Mouse (Mus musculus) layer of hippocampus, adult 18-20 months (tissue): ENCODE results near the gene Ndufa4l2. TPM values are rescaled to one million over a fixed set of nuclear protein-coding genes. Genes with fewer than 3 reads are reported as not detected.

Experiments
- DNase-seq, 2 experiments: peaks; one replicate each; pipeline ENCODE4 v3.0.0; 2022; ENCODE audit warnings: low spot score in 2 of 2
- total RNA-seq, 2 experiments: library from RNA; stranded (reverse); gene quantifications; 2 replicates each; pipeline ENCODE4 v1.2.3; 2021

Gene Ndufa4l2
- total RNA-seq, 2 experiments from 2014 or later, result 3.6 to 3.8 TPM

- peak in 1 of 2 experiments; percentile 25 for DNase-seq
These were observed 4.7 kb upstream of the Ndufa4l2 start for GRCm38 (mm10) chr10:127509837-127510701.

GRCm38 (mm10) chr10:127510895-127511617 is 3.7 kb upstream of the Ndufa4l2 start:
- DNase-seq, result no peak

GRCm38 (mm10) chr10:127511634-127512306 is 3.0 kb upstream of the Ndufa4l2 start:
- DNase-seq, result peak; percentile 80 to 93

GRCm38 (mm10) chr10:127512307-127512666 is 2.5 kb upstream of the Ndufa4l2 start:
- DNase-seq, result no peak

- peak; percentile 91 to 98 for DNase-seq
These were observed 2.0 kb upstream of the Ndufa4l2 start for GRCm38 (mm10) chr10:127512813-127513212.

GRCm38 (mm10) chr10:127513501-127514091 is 1.2 kb upstream of the Ndufa4l2 start:
- no peak for DNase-seq

- no peak for DNase-seq
These were observed 562 bp upstream of the Ndufa4l2 start for GRCm38 (mm10) chr10:127514111-127514698.

- no peak for DNase-seq
These were observed 660 bp downstream of the Ndufa4l2 start for GRCm38 (mm10) chr10:127515271-127515982.

GRCm38 (mm10) chr10:127515983-127516459 is 1.3 kb downstream of the Ndufa4l2 start:
- DNase-seq, result no peak

- no peak for DNase-seq
These were observed 2.0 kb downstream of the Ndufa4l2 start for GRCm38 (mm10) chr10:127516576-127517260.

- no peak for DNase-seq
These were observed 3.2 kb downstream of the Ndufa4l2 start for GRCm38 (mm10) chr10:127517941-127518340.

GRCm38 (mm10) chr10:127519041-127519701 is 4.4 kb downstream of the Ndufa4l2 start:
- no peak for DNase-seq

- DNase-seq, result no peak
These were observed 5.3 kb downstream of the Ndufa4l2 start for GRCm38 (mm10) chr10:127519903-127520713.

GRCm38 (mm10) chr10:127520714-127521357 is 6.1 kb downstream of the Ndufa4l2 start:
- DNase-seq, result no peak

- DNase-seq, result no peak
These were observed 6.9 kb downstream of the Ndufa4l2 start for GRCm38 (mm10) chr10:127521611-127522080.

- peak; percentile 71 to 92 for DNase-seq
These were observed 7.4 kb downstream of the Ndufa4l2 start, which contains the start of gene Shmt2 for GRCm38 (mm10) chr10:127522088-127522581. TSS of gene Shmt2 (minus strand) at chr10:127522444.

GRCm38 (mm10) chr10:127524646-127525255 is 10.0 kb downstream of the Ndufa4l2 start:
- DNase-seq, result no peak
